Mouse (Mus musculus) 3134 (cell line): ENCODE measurements around the gene Clcn1.

Source experiments
- DNase-seq: peaks from one replicate; pipeline ENCODE4 v3.0.0-alpha.2; 2011; ENCODE audit warnings: low spot score; ENCODE audit not compliant: insufficient read length; ENCODE audit errors: extremely low read depth

The Clcn1 gene

DNA sequence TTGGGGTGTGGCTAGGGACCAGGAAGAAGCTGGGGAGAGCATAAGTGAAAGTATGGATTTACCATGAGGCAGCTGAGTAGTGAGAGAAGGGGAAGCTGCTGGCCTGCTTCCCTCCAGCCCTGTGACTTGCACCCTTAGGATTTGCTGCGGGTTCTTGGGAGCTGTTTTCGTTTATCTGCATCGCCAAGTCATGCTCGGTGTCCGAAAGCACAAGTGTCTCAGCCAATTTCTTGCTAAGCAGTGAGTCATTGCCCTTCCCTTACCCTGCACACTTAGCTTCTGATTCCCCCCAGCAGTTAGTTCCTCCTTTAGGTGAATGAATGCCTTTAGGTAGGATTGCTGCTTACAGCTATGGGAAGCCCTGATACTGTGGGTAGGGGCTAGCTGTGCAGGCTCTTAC, 12.9 kb downstream of the Clcn1 start:
- DNase-seq, result peak; percentile 50

DNA sequence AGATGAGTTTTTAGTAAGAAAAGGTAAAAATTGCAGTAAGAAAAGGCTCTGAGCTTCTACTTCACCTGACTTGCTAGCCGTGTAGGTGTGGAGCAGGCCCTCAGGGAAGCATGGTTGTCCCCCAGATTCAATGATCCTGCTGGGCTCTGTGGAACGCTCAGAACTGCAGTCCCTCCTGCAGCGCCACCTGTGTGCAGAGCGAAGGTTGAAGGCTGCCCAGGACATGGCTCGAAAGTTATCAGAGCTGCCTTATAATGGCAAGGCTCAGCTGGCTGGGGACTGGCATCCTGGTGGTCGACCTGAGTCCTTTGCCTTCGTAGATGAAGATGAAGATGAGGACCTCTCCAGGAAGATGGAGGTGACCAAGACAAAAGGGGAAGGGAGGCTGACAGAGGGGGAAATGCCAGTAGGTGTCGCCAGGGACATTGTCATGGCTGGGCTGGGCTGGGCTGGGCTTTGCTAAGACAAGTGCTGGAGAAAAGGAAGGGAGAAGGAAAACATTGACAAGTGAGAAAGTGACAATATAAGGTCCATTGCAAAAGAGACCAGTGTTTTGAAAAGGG, 23.4 kb downstream of the Clcn1 start:
- no peak for DNase-seq

GRCm38 (mm10) chr6:42310427-42311053, 24.1 kb downstream of the Clcn1 start:
- no peak for DNase-seq

GRCm38 (mm10) chr6:42318293-42318692, 31.8 kb downstream of the Clcn1 start:
- DNase-seq, result no peak

DNA sequence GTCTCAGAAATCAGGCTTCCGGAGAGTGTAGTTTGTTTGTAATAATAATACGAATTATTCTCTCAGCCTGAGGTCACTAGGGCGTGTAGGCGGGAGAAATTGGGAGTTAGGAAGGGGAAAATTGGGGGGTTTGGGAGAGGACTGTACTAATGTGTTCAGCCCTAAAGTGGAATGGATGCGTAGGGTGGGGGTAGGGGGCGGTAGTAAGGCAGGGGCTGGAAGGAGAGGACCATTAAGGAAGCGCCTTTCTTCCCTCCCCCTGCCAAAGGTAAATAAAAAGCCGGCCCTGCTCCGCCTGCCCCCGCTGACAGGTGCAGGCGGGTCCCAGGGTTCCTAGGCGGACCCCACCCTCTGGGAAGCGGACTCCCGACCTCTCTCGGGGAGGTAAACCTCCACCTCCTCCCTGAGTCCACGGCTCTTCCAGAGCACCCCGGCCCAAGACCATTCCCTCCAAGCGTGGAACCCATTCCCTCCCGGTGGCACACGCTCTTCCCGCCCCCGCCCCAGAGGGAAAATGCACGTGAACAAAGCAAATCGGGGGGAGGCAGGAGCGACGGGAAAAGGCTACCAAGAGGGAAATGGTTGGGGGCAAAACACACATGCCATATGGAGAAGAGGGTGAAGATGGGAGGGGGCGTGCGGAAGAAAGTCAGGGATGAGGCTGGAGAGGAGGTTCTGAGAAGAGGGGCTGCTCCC, 37.0 kb downstream of the Clcn1 start:
- no peak for DNase-seq

DNA sequence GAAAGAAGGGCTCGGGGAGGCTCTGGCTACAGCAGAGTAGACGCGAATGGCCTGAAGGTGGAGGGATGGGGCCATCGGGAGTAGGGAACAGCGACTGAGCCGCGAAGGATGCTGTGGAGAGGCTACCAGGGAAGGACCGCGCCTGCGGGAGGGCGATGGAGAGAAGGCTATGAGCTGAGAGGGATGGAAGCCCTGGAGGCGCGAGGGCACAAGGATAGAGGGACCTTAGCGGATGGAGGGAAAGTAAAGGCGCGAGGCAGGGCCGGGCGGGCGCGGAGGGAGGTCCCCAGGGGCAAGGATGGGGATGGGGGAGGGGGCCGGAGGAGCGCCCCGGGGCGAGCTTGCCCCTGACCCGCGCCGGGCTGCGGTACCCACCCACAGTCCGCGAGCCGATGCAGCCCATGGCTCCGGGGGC, 37.6 kb downstream of the Clcn1 start:
- DNase-seq, result no peak

DNA sequence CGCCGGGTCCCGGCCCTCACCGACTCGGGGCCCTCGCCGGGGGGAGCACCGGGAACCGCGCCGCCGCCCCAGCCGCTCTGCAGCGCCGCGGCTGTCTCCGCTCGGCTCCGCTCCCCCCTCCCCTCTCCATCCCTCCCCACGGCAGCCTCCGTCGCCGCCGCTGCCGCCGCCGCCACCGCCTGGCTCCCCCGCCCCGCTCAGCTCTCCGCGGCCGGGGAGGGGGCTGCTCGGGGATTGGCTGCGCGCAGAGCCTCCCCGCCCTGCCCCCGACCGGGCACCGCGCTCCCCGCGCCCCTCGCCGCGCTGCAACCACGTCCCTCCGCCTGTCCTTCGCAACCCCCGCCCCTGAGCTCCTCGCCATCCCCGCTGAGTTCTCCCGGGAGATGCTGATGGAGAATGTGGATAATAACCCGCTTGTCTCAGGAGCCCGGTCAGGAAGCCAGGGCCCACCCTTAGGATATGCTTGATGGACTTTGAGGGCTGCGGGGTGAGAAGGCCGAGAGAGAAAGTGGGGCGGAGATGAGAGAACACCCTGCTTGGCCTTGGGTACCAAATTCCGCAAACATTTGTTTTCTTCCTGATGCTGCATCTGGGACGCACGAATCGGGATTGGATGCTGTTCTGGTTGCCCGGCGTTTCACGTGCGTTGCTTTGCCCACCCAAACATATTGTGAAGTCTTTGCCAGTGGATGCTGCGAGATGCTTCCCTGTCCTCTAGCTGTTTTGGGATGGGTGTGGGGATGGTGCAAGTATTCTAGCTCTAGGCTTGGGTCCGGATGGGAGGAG, 38.2 kb downstream of the Clcn1 start, which contains the start of gene Fam131b:
Fam131b (minus strand) TSS at position 162 of the 786 bp plus-strand sequence.
- no peak for DNase-seq

DNA sequence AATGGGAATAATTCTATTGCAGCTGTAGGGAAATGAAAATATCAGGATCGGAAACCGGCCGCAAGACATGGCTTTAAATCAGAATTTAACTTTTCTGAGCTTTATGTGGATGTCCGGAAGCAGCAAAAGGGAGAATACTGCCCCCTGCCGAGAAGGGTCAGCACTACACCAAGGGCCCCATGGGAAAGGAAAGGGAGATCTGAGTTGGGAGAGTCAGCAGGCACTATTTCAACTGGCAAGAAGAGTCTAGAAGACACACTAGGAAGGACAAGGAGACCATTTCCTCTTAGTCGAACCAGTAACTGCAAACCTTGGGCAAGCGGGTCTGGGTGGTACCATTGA, 38.8 kb downstream of the Clcn1 start:
- no peak for DNase-seq

- DNase-seq, result no peak
Observed at GRCm38 (mm10) chr6:42326509-42326908, 40.0 kb downstream of the Clcn1 start.

GRCm38 (mm10) chr6:42328757-42329156, 42.3 kb downstream of the Clcn1 start:
- no peak for DNase-seq

DNA sequence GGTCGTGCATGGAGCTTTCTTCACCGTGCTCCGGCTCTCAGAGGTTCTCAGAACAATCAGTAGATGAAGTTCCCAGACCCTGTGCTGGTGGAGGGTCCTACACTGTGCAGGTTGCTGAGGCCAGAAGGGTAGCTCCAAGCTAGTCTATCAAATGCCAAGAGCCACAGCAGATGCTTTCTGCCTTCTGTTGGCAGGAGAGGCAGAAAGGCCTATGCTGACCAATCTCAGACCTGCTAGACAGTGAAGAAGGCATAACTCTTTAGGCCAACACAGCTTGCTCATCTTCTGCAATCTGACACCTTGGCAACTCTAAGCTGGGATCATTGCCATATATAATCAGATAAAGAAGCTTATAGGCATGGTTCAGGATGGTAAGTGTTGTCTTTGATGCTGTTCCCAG, 43.7 kb downstream of the Clcn1 start:
- no peak for DNase-seq

- DNase-seq, result no peak
Observed at GRCm38 (mm10) chr6:42330946-42331345, 44.5 kb downstream of the Clcn1 start.

- DNase-seq, result no peak
Observed at GRCm38 (mm10) chr6:42339189-42339588, 52.7 kb downstream of the Clcn1 start.

DNA sequence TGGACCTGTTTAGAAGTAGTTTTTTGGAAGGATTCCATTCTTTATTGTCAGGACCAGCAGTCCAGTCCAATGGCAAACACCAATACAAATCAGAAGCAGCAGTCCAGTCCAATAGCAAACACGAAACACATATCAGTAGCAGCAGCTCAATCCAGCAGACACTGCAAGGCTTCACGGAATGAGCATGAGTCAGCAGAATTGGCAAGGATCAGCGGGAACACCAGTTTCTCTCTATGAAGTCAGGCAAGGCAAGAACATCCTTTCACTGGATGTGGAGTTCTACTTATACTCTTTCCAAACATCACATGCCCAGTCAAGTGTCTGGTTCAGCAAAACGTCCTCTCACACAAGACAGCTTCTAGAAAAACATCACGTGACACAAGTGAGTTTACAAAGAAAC, 53.5 kb downstream of the Clcn1 start:
- DNase-seq, result peak; percentile 35

DNA sequence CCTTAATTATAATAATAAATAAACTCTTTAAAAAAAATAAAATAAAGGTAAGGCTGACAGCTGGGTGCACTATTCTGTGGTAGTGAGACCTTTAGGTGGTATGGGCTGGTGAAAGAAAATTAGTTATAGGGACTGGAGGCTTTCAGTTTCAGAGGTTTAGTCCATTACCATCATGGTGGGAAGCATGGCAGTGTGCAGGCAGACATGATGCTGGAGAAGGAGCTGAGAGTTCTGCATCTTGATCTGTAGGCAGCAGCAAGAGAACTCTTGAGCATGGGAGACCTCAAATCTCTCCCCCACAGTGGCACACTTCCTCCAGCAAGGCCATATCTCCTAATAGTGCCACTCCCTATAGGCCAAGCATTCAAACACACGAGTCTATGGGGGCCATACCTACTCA, 55.7 kb downstream of the Clcn1 start:
- no peak for DNase-seq

DNA sequence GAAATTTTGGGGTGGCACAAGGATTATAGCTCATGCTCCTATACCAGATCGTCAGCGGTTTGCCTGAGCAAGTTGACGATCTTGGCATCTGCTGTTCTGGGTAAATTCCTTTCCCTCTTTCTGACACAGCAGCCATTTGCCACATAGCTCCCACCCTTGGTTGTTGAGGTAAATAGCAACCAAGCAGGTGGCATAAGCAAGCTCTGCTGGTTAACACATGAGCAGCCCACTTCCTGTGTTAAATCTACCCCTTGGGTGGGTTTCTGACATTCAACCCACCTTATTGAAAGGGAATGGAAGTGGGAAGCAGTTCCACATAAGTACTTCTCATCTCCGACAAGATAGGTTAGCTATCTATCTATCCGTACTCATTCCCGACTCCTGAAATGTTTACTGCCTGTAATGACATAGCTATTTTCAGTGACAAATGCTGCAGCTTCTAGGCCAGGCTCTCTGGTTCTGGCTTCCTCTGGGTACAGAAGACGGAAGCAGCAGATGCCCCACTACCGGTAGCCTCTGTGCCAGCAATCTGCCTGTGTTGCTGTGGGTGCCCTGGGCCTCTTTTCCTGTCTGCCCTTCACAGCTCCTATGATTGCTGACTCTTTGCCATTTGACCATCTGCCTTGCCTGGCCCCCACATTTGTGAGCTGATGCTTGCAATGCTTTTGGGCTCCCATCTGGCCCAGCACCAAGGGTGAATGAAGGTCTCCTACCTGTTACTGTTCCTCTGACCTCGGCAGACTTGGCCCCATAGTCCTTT, 57.1 kb downstream of the Clcn1 start:
- no peak for DNase-seq

DNA sequence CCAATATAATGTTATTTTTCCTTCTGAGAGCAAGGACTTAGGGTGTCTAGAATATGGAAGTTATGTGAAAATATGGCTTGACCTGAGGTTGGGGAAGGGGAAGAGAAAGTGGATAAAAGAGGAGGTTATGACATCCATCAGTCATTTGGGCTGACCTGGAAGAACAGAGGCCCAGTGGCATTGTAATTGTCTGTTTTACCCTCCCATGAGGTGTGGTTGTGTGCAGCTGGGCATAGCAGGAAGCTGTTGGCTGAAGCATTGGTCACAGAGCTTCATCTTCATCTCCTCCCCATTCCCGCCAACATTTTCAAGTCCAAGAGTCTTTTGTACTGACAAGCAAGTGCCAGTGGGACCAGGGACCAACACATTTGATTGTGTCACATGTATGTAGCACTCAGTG, 57.8 kb downstream of the Clcn1 start:
- no peak for DNase-seq

DNA sequence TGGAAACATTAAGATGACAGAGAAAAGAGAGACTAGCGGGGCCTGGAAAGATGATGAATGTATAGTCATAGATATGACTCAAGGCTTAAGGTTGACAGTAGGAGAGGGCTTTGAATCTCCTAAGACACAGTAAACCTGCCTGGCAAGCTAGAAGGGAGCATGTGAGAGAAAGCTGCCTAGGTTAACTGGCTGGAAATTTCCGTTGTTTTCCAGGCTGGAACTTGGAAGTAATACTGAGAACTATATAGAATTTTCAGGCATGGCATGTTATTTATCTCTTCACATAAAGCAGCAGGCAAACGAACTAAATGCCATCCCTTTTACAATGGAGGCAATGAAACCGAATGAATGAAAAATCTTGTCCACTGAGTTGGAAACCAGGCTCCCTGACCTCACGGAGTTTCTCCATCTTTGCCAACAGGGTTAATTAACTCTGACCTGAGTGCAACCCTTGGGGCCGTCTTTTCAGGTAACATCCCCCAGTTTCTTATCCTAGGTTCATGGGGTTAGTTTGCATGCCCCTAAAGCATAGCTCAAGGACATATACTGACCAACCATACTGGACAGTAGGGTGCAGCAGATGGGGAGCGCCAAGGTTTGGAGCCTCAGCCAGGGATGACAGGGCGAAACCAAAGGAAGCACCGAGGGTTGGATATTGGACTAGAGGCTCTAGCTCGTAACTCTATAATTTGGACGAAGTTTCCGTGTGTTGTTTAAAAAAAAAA, 62.0 kb downstream of the Clcn1 start:
- DNase-seq, result no peak

- DNase-seq, result no peak
Observed at GRCm38 (mm10) chr6:42349006-42349425, 62.5 kb downstream of the Clcn1 start.

GRCm38 (mm10) chr6:42349426-42350020, 63.0 kb downstream of the Clcn1 start, which contains the start of gene Zyx:
Gene Zyx (plus strand): TSS chr6:42349630.
- peak; percentile 98 for DNase-seq
